Mouse (Mus musculus): ENCODE results near the gene Clip4. TPM values are rescaled to one million over a fixed set of nuclear protein-coding genes. Genes with fewer than 3 reads are reported as not detected.

The Clip4 gene
- polyA plus RNA-seq, 1 experiment from 2014 or later: 1.9 TPM

- Histone ChIP-seq H3K9ac (ENCODE audit: low read depth, low read length) (peak overlapping the region; percentile 64), H3K4me3 (ENCODE audit: low read length) (peak overlapping the region; percentile 57), H3K27me3 (replicated peaks; ENCODE audit: control insufficient read depth, insufficient read depth, low read length) (peaks cover 19% of the 10 kb centered on the region), H3K9me3 (ENCODE audit: control insufficient read depth, low read length) (no peaks in the 10 kb centered on the region), H3K4me1 (ENCODE audit: control insufficient read depth, insufficient read depth, low read length) (peaks cover 12% of the 10 kb centered on the region; the same call in 1 of the 2 replicates), H3K4me2 (ENCODE audit: low read depth, low read length) (peak overlapping the region; percentile 80), H3K36me3 (ENCODE audit: control insufficient read depth, insufficient read depth, low read length) (no peaks in the 10 kb centered on the region), H3K27ac (ENCODE audit: low read length) (no peak overlapping the region)
- ATAC-seq: peak; percentile 46
- WGBS: under 1% methylated on average over 42 of the region's 59 CpGs
Observed at GRCm38 (mm10) chr17:71782699-71783365, 14.6 kb downstream of the Clip4 start.

GRCm38 (mm10) chr17:71783366-71783735 lies 15.1 kb downstream of the Clip4 start:
- no peak for ATAC-seq
- Histone ChIP-seq H3K9me3 (ENCODE audit: control insufficient read depth, low read length) (no peaks in the 10 kb centered on the region), H3K36me3 (ENCODE audit: control insufficient read depth, insufficient read depth, low read length) (no peaks in the 10 kb centered on the region), H3K9ac (ENCODE audit: low read depth, low read length) (peak overlapping the region; percentile 64; the same call in 1 of the 2 replicates), H3K4me1 (ENCODE audit: control insufficient read depth, insufficient read depth, low read length) (peaks cover 12% of the 10 kb centered on the region; the same call in 1 of the 2 replicates), H3K27me3 (replicated peaks; ENCODE audit: control insufficient read depth, insufficient read depth, low read length) (peaks cover 19% of the 10 kb centered on the region), H3K4me3 (ENCODE audit: low read length) (peak overlapping the region; percentile 57), H3K4me2 (ENCODE audit: low read depth, low read length) (peak overlapping the region; percentile 80), H3K27ac (ENCODE audit: low read length) (no peak overlapping the region)
- WGBS: 19% methylated on average over 10 of the region's 10 CpGs

GRCm38 (mm10) chr17:71786456-71786855 lies 18.2 kb downstream of the Clip4 start:
- no peak for ATAC-seq
- Histone ChIP-seq H3K4me3 (ENCODE audit: low read length) (no peak overlapping the region), H3K36me3 (ENCODE audit: control insufficient read depth, insufficient read depth, low read length) (no peaks in the 10 kb centered on the region), H3K27ac (ENCODE audit: low read length) (no peak overlapping the region), H3K4me2 (ENCODE audit: low read depth, low read length) (no peak overlapping the region), H3K9me3 (ENCODE audit: control insufficient read depth, low read length) (no peaks in the 10 kb centered on the region), H3K9ac (ENCODE audit: low read depth, low read length) (no peak overlapping the region), H3K4me1 (ENCODE audit: control insufficient read depth, insufficient read depth, low read length) (peaks cover 12% of the 10 kb centered on the region; the same call in 1 of the 2 replicates), H3K27me3 (replicated peaks; ENCODE audit: control insufficient read depth, insufficient read depth, low read length) (peaks cover 15% of the 10 kb centered on the region)

GRCm38 (mm10) chr17:71791109-71791508 lies 22.8 kb downstream of the Clip4 start:
- ATAC-seq: no peak

GRCm38 (mm10) chr17:71791622-71792021 lies 23.3 kb downstream of the Clip4 start:
- ATAC-seq: no peak

More at GRCm38 (mm10) chr17:71791109-71791508, 22.8 kb downstream of the Clip4 start:
- H3K36me3 ChIP-seq (ENCODE audit: control insufficient read depth, insufficient read depth, low read length): no peaks in the 10 kb centered on the region
- no peak overlapping the region for H3K4me2 ChIP-seq (ENCODE audit: low read depth, low read length)
- H3K4me3 ChIP-seq (ENCODE audit: low read length): no peak overlapping the region
- H3K9me3 ChIP-seq (ENCODE audit: control insufficient read depth, low read length): no peaks in the 10 kb centered on the region
- H3K4me1 ChIP-seq (ENCODE audit: control insufficient read depth, insufficient read depth, low read length): no peaks in the 10 kb centered on the region
- H3K9ac ChIP-seq (ENCODE audit: low read depth, low read length): no peak overlapping the region
- H3K27me3 ChIP-seq (replicated peaks; ENCODE audit: control insufficient read depth, insufficient read depth, low read length): no peaks in the 10 kb centered on the region
- WGBS: 94% methylated on average over 4 of the region's 4 CpGs
- H3K27ac ChIP-seq (ENCODE audit: low read length): no peak overlapping the region

GRCm38 (mm10) chr17:71795521-71796205 lies 27.4 kb downstream of the Clip4 start:
- Histone ChIP-seq H3K27me3 (replicated peaks; ENCODE audit: control insufficient read depth, insufficient read depth, low read length) (no peaks in the 10 kb centered on the region), H3K27ac (ENCODE audit: low read length) (no peak overlapping the region), H3K4me2 (ENCODE audit: low read depth, low read length) (no peak overlapping the region), H3K4me1 (ENCODE audit: control insufficient read depth, insufficient read depth, low read length) (no peaks in the 10 kb centered on the region), H3K9me3 (ENCODE audit: control insufficient read depth, low read length) (no peaks in the 10 kb centered on the region), H3K9ac (ENCODE audit: low read depth, low read length) (no peak overlapping the region), H3K4me3 (ENCODE audit: low read length) (no peak overlapping the region), H3K36me3 (ENCODE audit: control insufficient read depth, insufficient read depth, low read length) (no peaks in the 10 kb centered on the region)
- ATAC-seq: no peak
- WGBS: 68% methylated on average over 15 of the region's 15 CpGs

More at GRCm38 (mm10) chr17:71791622-71792021, 23.3 kb downstream of the Clip4 start:
- Histone ChIP-seq H3K4me2 (ENCODE audit: low read depth, low read length) (no peak overlapping the region), H3K27me3 (replicated peaks; ENCODE audit: control insufficient read depth, insufficient read depth, low read length) (no peaks in the 10 kb centered on the region), H3K9me3 (ENCODE audit: control insufficient read depth, low read length) (no peaks in the 10 kb centered on the region), H3K9ac (ENCODE audit: low read depth, low read length) (no peak overlapping the region), H3K36me3 (ENCODE audit: control insufficient read depth, insufficient read depth, low read length) (no peaks in the 10 kb centered on the region), H3K27ac (ENCODE audit: low read length) (no peak overlapping the region), H3K4me1 (ENCODE audit: control insufficient read depth, insufficient read depth, low read length) (no peaks in the 10 kb centered on the region), H3K4me3 (ENCODE audit: low read length) (no peak overlapping the region)
- 68% methylated on average over 4 of the region's 4 CpGs for WGBS

- no peaks in the 10 kb centered on the region for H3K4me1 ChIP-seq (ENCODE audit: control insufficient read depth, insufficient read depth, low read length)
- no peaks in the 10 kb centered on the region for H3K27me3 ChIP-seq (replicated peaks; ENCODE audit: control insufficient read depth, insufficient read depth, low read length)
- no peaks in the 10 kb centered on the region for H3K36me3 ChIP-seq (ENCODE audit: control insufficient read depth, insufficient read depth, low read length)
- no peak overlapping the region for H3K27ac ChIP-seq (ENCODE audit: low read length)
- H3K9ac ChIP-seq (ENCODE audit: low read depth, low read length): no peak overlapping the region
- H3K9me3 ChIP-seq (ENCODE audit: control insufficient read depth, low read length): no peaks in the 10 kb centered on the region
- H3K4me2 ChIP-seq (ENCODE audit: low read depth, low read length): no peak overlapping the region
- H3K4me3 ChIP-seq (ENCODE audit: low read length): no peak overlapping the region
- ATAC-seq: no peak
- WGBS: 92% methylated on average over 6 of the region's 6 CpGs
Observed at GRCm38 (mm10) chr17:71803456-71803855, 35.2 kb downstream of the Clip4 start.

GRCm38 (mm10) chr17:71803876-71804275 lies 35.6 kb downstream of the Clip4 start:
- no peaks in the 10 kb centered on the region for H3K9me3 ChIP-seq (ENCODE audit: control insufficient read depth, low read length)
- no peak overlapping the region for H3K9ac ChIP-seq (ENCODE audit: low read depth, low read length)
- ATAC-seq: no peak
- H3K27ac ChIP-seq (ENCODE audit: low read length): no peak overlapping the region
- no peak overlapping the region for H3K4me2 ChIP-seq (ENCODE audit: low read depth, low read length)
- no peak overlapping the region for H3K4me3 ChIP-seq (ENCODE audit: low read length)
- H3K4me1 ChIP-seq (ENCODE audit: control insufficient read depth, insufficient read depth, low read length): no peaks in the 10 kb centered on the region
- H3K27me3 ChIP-seq (replicated peaks; ENCODE audit: control insufficient read depth, insufficient read depth, low read length): no peaks in the 10 kb centered on the region
- 80% methylated on average over 4 of the region's 4 CpGs for WGBS
- H3K36me3 ChIP-seq (ENCODE audit: control insufficient read depth, insufficient read depth, low read length): no peaks in the 10 kb centered on the region

GRCm38 (mm10) chr17:71811070-71811469 lies 42.8 kb downstream of the Clip4 start:
- H3K36me3 ChIP-seq (ENCODE audit: control insufficient read depth, insufficient read depth, low read length): no peaks in the 10 kb centered on the region
- H3K27me3 ChIP-seq (replicated peaks; ENCODE audit: control insufficient read depth, insufficient read depth, low read length): no peaks in the 10 kb centered on the region
- H3K27ac ChIP-seq (ENCODE audit: low read length): no peak overlapping the region
- no peak overlapping the region for H3K9ac ChIP-seq (ENCODE audit: low read depth, low read length)
- H3K4me1 ChIP-seq (ENCODE audit: control insufficient read depth, insufficient read depth, low read length): no peaks in the 10 kb centered on the region
- no peak overlapping the region for H3K4me3 ChIP-seq (ENCODE audit: low read length)
- H3K9me3 ChIP-seq (ENCODE audit: control insufficient read depth, low read length): no peaks in the 10 kb centered on the region
- WGBS: 41% methylated on average over 8 of the region's 8 CpGs
- peak; percentile 56; the same call in 1 of the 2 replicates for ATAC-seq
- H3K4me2 ChIP-seq (ENCODE audit: low read depth, low read length): no peak overlapping the region

Data from intestine, embryonic 16.5 days (tissue).